Mouse (Mus musculus) lung, embryonic 16.5 days (tissue): ENCODE results near the gene Fgfr2. TPM values are rescaled to one million over a fixed set of nuclear protein-coding genes. Genes with fewer than 3 reads are reported as not detected.
A peak's percentile ranks its signal among the peaks of the same experiment; 100 is the strongest.

Source experiments
- ATAC-seq: fragments of 200-750 bp; cut with Nextera tagmentation; 2 replicates; pipeline ENCODE4 v1.8.0; 2017; ENCODE audit warnings: low read depth, mild to moderate bottlenecking, moderate library complexity
- H3K27ac ChIP-seq: fragments of 300-500 bp; sonication (generic); 2 replicates; pipeline ENCODE4 v1.5.1; 2014; ENCODE audit warnings: mild to moderate bottlenecking, control low read depth, low read length
- H3K27me3 ChIP-seq: fragments of 300-500 bp; sonication (generic); 2 replicates; pipeline ENCODE4 v1.6.1; 2014; ENCODE audit warnings: low read depth, low read length, mixed read lengths; ENCODE audit not compliant: control insufficient read depth, insufficient read depth
- H3K36me3 ChIP-seq: fragments of 300-500 bp; sonication (generic); 2 replicates; pipeline ENCODE4 v1.6.1; 2014; ENCODE audit warnings: low read length; ENCODE audit not compliant: control insufficient read depth, insufficient read depth
- H3K4me1 ChIP-seq: fragments of 300-500 bp; sonication (generic); replicated peaks from 2 replicates; pipeline ENCODE4 v1.6.1; 2014; ENCODE audit warnings: low read length, mixed read lengths; ENCODE audit not compliant: control insufficient read depth, insufficient read depth
- H3K4me2 ChIP-seq: fragments of 300-500 bp; sonication (generic); 2 replicates; pipeline ENCODE4 v1.6.1; 2014; ENCODE audit warnings: low read depth, low read length, control low read depth
- H3K4me3 ChIP-seq: fragments of 300-500 bp; sonication (generic); 2 replicates; pipeline ENCODE4 v1.5.1; 2014; ENCODE audit warnings: mild to moderate bottlenecking, low read length, control low read depth
- H3K9ac ChIP-seq: fragments of 300-500 bp; sonication (generic); 2 replicates; pipeline ENCODE4 v1.6.1; 2014; ENCODE audit warnings: low read length, control low read depth
- H3K9me3 ChIP-seq: fragments of 300-500 bp; sonication (generic); 2 replicates; pipeline ENCODE4 v1.6.1; 2016; ENCODE audit warnings: low read length; ENCODE audit not compliant: control insufficient read depth
- WGBS: fragments of 180-500 bp; shearing (Covaris S2); extraction: QIAGEN DNeasy Blood & Tissue Kit; methylation state at CpG from one replicate; pipeline ENCODE4 v1.1.7; 2014; 5-methylcytosine and 5-hydroxymethylcytosine counted together
- polyA plus RNA-seq: library from polyadenylated mRNA; unstranded; fragments of >200 nt; fragmentation: Nextera tagmentation; extraction: Ambion mirVana; gene quantifications from 2 replicates; pipeline ENCODE4 v1.2.1, GENCODE M21; 2015

The Fgfr2 gene
- polyA plus RNA-seq, 1 experiment from 2014 or later, result 175 TPM

- Histone ChIP-seq H3K4me3 (no peak overlapping the region), H3K9me3 (no peaks in the 10 kb centered on the region), H3K27ac (no peak overlapping the region), H3K9ac (no peak overlapping the region), H3K4me2 (no peak overlapping the region), H3K4me1 (peaks cover 11% of the 10 kb centered on the region), H3K27me3 (no peaks in the 10 kb centered on the region), H3K36me3 (no peaks in the 10 kb centered on the region)
- no peak for ATAC-seq
- 84% methylated on average over 5 of the region's 5 CpGs for WGBS
Measured at GRCm38 (mm10) chr7:132276287-132276686, 846.9 kb downstream of the Fgfr2 start.

DNA sequence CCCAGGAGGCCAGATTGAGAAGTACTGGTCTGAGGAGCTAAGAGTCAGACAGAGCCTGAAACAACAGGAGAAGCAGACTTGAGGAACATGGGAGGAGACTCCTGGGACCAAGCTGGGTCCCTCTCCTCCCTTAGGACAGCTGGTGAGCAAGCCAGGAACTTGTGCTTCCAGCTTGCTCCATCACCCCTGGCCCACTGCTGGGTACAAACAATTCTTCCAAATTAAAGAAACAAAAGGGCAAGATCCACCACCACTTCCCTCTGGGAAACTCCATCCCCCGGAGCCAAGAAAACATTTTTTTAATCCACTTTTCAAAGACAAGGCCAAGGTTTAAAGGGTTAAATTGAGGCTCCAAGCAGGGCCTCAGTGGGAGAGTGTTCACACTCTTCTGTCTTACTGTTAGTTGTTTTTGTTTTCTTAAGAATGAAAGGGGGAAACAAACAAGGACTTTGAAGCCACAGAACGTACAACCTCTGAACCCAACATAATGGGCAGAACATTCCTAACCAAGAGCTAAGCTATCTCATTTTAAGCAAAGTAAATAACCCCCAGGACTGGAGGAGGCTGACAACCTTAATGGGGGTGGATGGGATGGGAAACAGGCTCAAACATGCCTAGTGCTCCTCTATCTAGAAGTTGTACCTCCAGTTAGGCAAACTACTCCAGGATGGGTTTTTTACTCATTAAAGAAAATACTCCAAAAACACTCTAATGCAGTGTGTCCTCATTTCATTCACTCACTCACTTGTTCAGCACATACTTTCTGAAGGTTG lies 849.2 kb downstream of the Fgfr2 start:
- no peak overlapping the region for H3K9ac ChIP-seq
- no peak overlapping the region for H3K4me3 ChIP-seq
- H3K9me3 ChIP-seq, result no peaks in the 10 kb centered on the region
- H3K4me1 ChIP-seq, result peaks cover 16% of the 10 kb centered on the region
- no peak overlapping the region for H3K27ac ChIP-seq
- peaks cover 8% of the 10 kb centered on the region for H3K36me3 ChIP-seq
- WGBS, result 56% methylated on average over 2 of the region's 2 CpGs
- no peaks in the 10 kb centered on the region for H3K27me3 ChIP-seq
- no peak for ATAC-seq
- H3K4me2 ChIP-seq, result no peak overlapping the region

- whole genome bisulfite sequencing, result 94% methylated on average over 5 of the region's 5 CpGs
Measured at GRCm38 (mm10) chr7:132272984-132273383, 850.2 kb downstream of the Fgfr2 start.

DNA sequence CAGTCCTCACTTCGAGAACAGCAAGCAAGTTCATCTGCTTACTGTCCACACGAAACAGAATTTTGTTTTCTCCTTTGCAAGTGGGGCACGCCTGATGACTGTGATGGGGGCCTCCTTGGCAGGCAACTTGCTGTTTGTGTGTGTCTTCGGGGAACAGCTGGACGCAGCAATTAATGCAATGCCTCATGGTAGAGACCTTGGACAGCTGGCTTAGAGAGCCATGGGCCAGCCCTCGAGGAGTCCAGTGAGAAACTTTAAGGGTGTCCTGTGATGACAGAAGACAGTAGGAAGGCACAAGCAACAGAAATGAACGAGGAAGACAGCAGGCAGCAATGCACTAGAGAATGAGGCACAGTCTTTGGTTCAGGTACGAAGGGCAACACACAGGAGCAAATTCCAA lies 852.8 kb downstream of the Fgfr2 start:
- peak overlapping the region; percentile 61 for H3K27ac ChIP-seq
- peak; percentile 83 for ATAC-seq

More at GRCm38 (mm10) chr7:132272984-132273383, 850.2 kb downstream of the Fgfr2 start:
- Histone ChIP-seq H3K4me3 (no peak overlapping the region), H3K4me2 (no peak overlapping the region), H3K4me1 (peaks cover 8% of the 10 kb centered on the region), H3K27me3 (no peaks in the 10 kb centered on the region), H3K27ac (no peak overlapping the region), H3K9ac (no peak overlapping the region), H3K36me3 (peaks cover 14% of the 10 kb centered on the region), H3K9me3 (no peaks in the 10 kb centered on the region)
- ATAC-seq, result no peak

GRCm38 (mm10) chr7:132269661-132270060 lies 853.5 kb downstream of the Fgfr2 start:
- Histone ChIP-seq H3K27me3 (no peaks in the 10 kb centered on the region), H3K36me3 (peaks cover 19% of the 10 kb centered on the region), H3K4me2 (no peak overlapping the region), H3K4me3 (no peak overlapping the region), H3K9ac (no peak overlapping the region), H3K4me1 (peaks cover 9% of the 10 kb centered on the region), H3K27ac (peak overlapping the region; percentile 12; the same call in 1 of the 2 replicates), H3K9me3 (no peaks in the 10 kb centered on the region)
- WGBS, result 77% methylated on average over 3 of the region's 3 CpGs
- ATAC-seq, result no peak

More for the DNA sequence above, 852.8 kb downstream of the Fgfr2 start:
- WGBS, result 59% methylated on average over 8 of the region's 8 CpGs
- H3K9ac ChIP-seq, result no peak overlapping the region
- H3K27me3 ChIP-seq, result no peaks in the 10 kb centered on the region
- H3K4me1 ChIP-seq, result peaks cover 7% of the 10 kb centered on the region
- no peak overlapping the region for H3K4me2 ChIP-seq
- H3K9me3 ChIP-seq, result no peaks in the 10 kb centered on the region
- no peak overlapping the region for H3K4me3 ChIP-seq
- H3K36me3 ChIP-seq, result peaks cover 17% of the 10 kb centered on the region

GRCm38 (mm10) chr7:132267721-132268498 lies 855.2 kb downstream of the Fgfr2 start:
- Histone ChIP-seq H3K4me3 (no peak overlapping the region), H3K9me3 (no peaks in the 10 kb centered on the region), H3K36me3 (peaks cover 19% of the 10 kb centered on the region), H3K27me3 (no peaks in the 10 kb centered on the region), H3K4me2 (no peak overlapping the region), H3K4me1 (peaks cover 19% of the 10 kb centered on the region), H3K27ac (no peak overlapping the region), H3K9ac (no peak overlapping the region)
- 75% methylated on average over 4 of the region's 4 CpGs for WGBS
- ATAC-seq, result no peak

GRCm38 (mm10) chr7:132264763-132265162 lies 858.4 kb downstream of the Fgfr2 start:
- Histone ChIP-seq H3K9ac (no peak overlapping the region), H3K4me2 (no peak overlapping the region), H3K9me3 (no peaks in the 10 kb centered on the region), H3K27ac (peak overlapping the region; percentile 5; the same call in 1 of the 2 replicates), H3K27me3 (no peaks in the 10 kb centered on the region), H3K36me3 (peaks cover 18% of the 10 kb centered on the region), H3K4me1 (peaks cover 28% of the 10 kb centered on the region), H3K4me3 (no peak overlapping the region)
- no peak for ATAC-seq
- WGBS, result 70% methylated on average over 3 of the region's 3 CpGs

DNA sequence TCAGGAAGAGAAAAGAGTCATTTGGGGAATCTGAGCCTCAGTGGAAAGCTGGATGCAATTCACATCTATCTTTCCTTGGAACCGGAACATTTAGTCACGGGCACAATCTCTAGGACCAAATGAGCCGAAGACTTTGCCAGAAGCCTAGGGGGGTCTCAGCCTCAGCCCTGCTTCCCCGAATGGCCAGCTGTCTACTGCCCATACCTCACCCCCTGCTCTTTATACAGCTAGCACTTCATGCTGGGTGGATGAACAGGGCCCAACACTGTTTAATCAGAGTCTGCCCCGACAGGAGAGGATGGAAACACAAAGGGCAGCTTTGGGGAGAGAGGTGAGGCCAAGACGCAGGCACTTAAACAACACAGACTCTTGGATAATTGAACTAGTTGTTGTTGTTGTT lies 860.0 kb downstream of the Fgfr2 start:
- H3K9me3 ChIP-seq, result no peaks in the 10 kb centered on the region
- H3K9ac ChIP-seq, result no peak overlapping the region
- no peaks in the 10 kb centered on the region for H3K27me3 ChIP-seq
- no peak for ATAC-seq
- 52% methylated on average over 6 of the region's 6 CpGs for WGBS
- peaks cover 5% of the 10 kb centered on the region; the same call in 1 of the 2 replicates for H3K36me3 ChIP-seq
- H3K4me3 ChIP-seq, result no peak overlapping the region
- H3K4me2 ChIP-seq, result no peak overlapping the region
- H3K27ac ChIP-seq, result peak overlapping the region; percentile 84
- H3K4me1 ChIP-seq, result peaks cover 28% of the 10 kb centered on the region

- H3K36me3 ChIP-seq, result peaks cover 5% of the 10 kb centered on the region; the same call in 1 of the 2 replicates
- H3K27me3 ChIP-seq, result no peaks in the 10 kb centered on the region
- ATAC-seq, result peak; percentile 34; the same call in 1 of the 2 replicates
- peak overlapping the region; percentile 84 for H3K27ac ChIP-seq
- peaks cover 33% of the 10 kb centered on the region for H3K4me1 ChIP-seq
- H3K9ac ChIP-seq, result no peak overlapping the region
- no peaks in the 10 kb centered on the region for H3K9me3 ChIP-seq
- H3K4me2 ChIP-seq, result no peak overlapping the region
- WGBS, result 45% methylated on average over 6 of the region's 6 CpGs
- no peak overlapping the region for H3K4me3 ChIP-seq
Measured at GRCm38 (mm10) chr7:132262696-132263095, 860.5 kb downstream of the Fgfr2 start.
